9 mouse cellular contexts compared by ENCODE assay signal in the genomic region with DNA sequence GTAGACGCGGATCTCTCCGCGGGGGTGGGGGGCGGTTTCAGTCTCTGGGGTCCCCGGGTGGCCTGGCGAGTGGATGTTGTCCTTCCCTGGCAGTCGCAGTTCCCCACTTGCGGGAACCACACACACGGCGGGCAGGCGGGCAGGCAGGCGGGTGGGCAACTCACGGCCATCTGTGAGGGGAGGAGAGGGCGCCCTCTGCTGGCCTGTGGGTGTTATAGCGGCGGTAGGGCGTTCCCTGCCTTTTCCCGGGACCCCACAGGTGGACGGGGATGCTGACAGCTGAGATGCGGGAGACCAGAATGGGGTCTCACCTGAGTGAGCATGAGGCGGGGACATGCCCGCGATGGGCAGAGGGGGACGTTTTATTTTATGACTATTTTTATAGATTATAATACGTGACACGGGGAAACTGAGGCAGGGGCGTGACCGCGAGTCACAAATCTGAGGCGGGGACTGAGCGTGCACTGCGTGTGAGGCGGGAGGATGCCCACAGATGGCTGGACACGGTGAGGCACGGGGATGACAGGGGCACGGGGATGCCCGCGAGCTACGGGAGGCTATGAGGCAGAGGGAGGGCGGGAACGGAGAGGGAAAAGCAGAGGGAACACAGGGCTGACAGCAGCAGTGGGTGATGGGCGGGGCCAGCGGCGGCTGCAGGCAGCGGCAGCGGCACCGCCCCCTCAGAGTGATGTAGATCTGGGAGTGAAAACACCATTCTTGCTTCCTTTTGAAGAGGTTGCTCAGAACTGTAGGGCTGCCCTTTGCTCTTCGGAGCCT.
A peak's percentile ranks its signal among the peaks of the same experiment; 100 is the strongest.
DNase-seq lines count a peak whose midpoint lies in the region; ATAC-seq lines count a peak whose summit lies in the region.
"Had no signal": no experiment of that assay in that cellular context is flagged by ENCODE, and none has a peak within 500 bp of the region (broad histone marks: within the 10 kb centered on the region; RNA-seq: fewer than 3 reads in every experiment).

No protein-coding gene starts in this region.

- H3K9me3 ChIP-seq in intestine, embryonic 15.5 days = no peaks in the 10 kb centered on the region
- H3K9me3 ChIP-seq in limb, embryonic 10.5 days (replicated peaks) = no peaks in the 10 kb centered on the region
- H3K9me3 ChIP-seq in midbrain, embryonic 11.5 days (ENCODE audit: control insufficient read depth, low read length) = peaks cover 4% of the 10 kb centered on the region; the same call in 1 of the 2 replicates
- H3K9me3 ChIP-seq in stomach, embryonic 16.5 days (replicated peaks; ENCODE audit: control insufficient read depth, low read length) = no peaks in the 10 kb centered on the region

- H3K27me3 ChIP-seq in intestine, embryonic 15.5 days (replicated peaks) = no peaks in the 10 kb centered on the region
- H3K27me3 ChIP-seq in limb, embryonic 10.5 days (ENCODE audit: low read depth, poor library complexity, severe bottlenecking) = no peaks in the 10 kb centered on the region
- no peaks in the 10 kb centered on the region for H3K27me3 ChIP-seq in midbrain, embryonic 11.5 days (ENCODE audit: control insufficient read depth, insufficient read depth, low read length)
- no peaks in the 10 kb centered on the region for H3K27me3 ChIP-seq in stomach, embryonic 16.5 days (ENCODE audit: control insufficient read depth, insufficient read depth, low read length)

- DNase-seq in layer of hippocampus, adult 11-12 months (ENCODE audit: low spot score) = peak; percentile 33
- no peak for DNase-seq in layer of hippocampus, adult 9-10 months (ENCODE audit: low spot score)
- peak; percentile 79 to 85 for DNase-seq in cerebellum, postnatal 14 days
- DNase-seq in frontal cortex, postnatal 36 days (ENCODE audit: low spot score in 2 of 2) = peak; percentile 51 to 60
- peak; percentile 88 for DNase-seq in limb, embryonic 10.5 days (ENCODE audit: low spot score)
- peak; percentile 94 for DNase-seq in midbrain, embryonic 11.5 days (ENCODE audit: low spot score, missing footprints)

- H3K4me2 ChIP-seq in intestine, embryonic 15.5 days (replicated peaks) = peak overlapping the region; percentile 86
- peak overlapping the region; percentile 76 for H3K4me2 ChIP-seq in midbrain, embryonic 11.5 days
- H3K4me2 ChIP-seq in stomach, embryonic 16.5 days (ENCODE audit: low read depth, low read length) = peak overlapping the region; percentile 73

- H3K4me3 ChIP-seq in intestine, embryonic 15.5 days (replicated peaks) = peak overlapping the region; percentile 41
- H3K4me3 ChIP-seq in limb, embryonic 10.5 days = peak overlapping the region; percentile 56
- H3K4me3 ChIP-seq in midbrain, embryonic 11.5 days (ENCODE audit: low read depth, low read length) = peak overlapping the region; percentile 39
- peak overlapping the region; percentile 44 for H3K4me3 ChIP-seq in stomach, embryonic 16.5 days (replicated peaks; ENCODE audit: low read length)

- H3K36me3 ChIP-seq in intestine, embryonic 15.5 days = no peaks in the 10 kb centered on the region
- no peaks in the 10 kb centered on the region for H3K36me3 ChIP-seq in limb, embryonic 10.5 days
- no peaks in the 10 kb centered on the region for H3K36me3 ChIP-seq in midbrain, embryonic 11.5 days (ENCODE audit: control insufficient read depth, insufficient read depth, low read length)
- H3K36me3 ChIP-seq in stomach, embryonic 16.5 days (ENCODE audit: control insufficient read depth, insufficient read depth, low read length) = no peaks in the 10 kb centered on the region
- H3K36me3 ChIP-seq: G1E had no signal

- peaks cover 9% of the 10 kb centered on the region; the same call in 1 of the 2 replicates for H3K4me1 ChIP-seq in intestine, embryonic 15.5 days (replicated peaks)
- H3K4me1 ChIP-seq in limb, embryonic 10.5 days = peaks cover 8% of the 10 kb centered on the region
- H3K4me1 ChIP-seq in midbrain, embryonic 11.5 days (ENCODE audit: control insufficient read depth, insufficient read depth, low read length) = no peaks in the 10 kb centered on the region
- peaks cover 7% of the 10 kb centered on the region; the same call in 1 of the 2 replicates for H3K4me1 ChIP-seq in stomach, embryonic 16.5 days (ENCODE audit: control insufficient read depth, insufficient read depth, low read length)

- ATAC-seq in intestine, embryonic 15.5 days = peak; percentile 90
- ATAC-seq in midbrain, embryonic 11.5 days (ENCODE audit: low FRiP score) = peak; percentile 91
- peak; percentile 78; the same call in 1 of the 2 replicates for ATAC-seq in stomach, embryonic 16.5 days (ENCODE audit: insufficient read depth, low FRiP score)

- H3K27ac ChIP-seq in intestine, embryonic 15.5 days = no peak overlapping the region
- H3K27ac ChIP-seq in limb, embryonic 10.5 days = 0 out of 2 replicates have a peak overlapping the region, but pooled peaks have one; percentile 50
- no peak overlapping the region for H3K27ac ChIP-seq in midbrain, embryonic 11.5 days (ENCODE audit: low read depth, low read length)
- H3K27ac ChIP-seq in stomach, embryonic 16.5 days (ENCODE audit: low read length) = no peak overlapping the region

- H3K9ac ChIP-seq in intestine, embryonic 15.5 days = peak overlapping the region; percentile 44
- H3K9ac ChIP-seq in midbrain, embryonic 11.5 days (ENCODE audit: low read length) = peak overlapping the region; percentile 36; the same call in 1 of the 2 replicates
- peak overlapping the region; percentile 67 for H3K9ac ChIP-seq in stomach, embryonic 16.5 days (ENCODE audit: low read length)

- 2% methylated on average over 45 of the region's 49 CpGs for WGBS in intestine, embryonic 15.5 days
- 3% methylated on average over 47 of the region's 49 CpGs for WGBS in limb, embryonic 10.5 days
- 2% methylated on average over 49 of the region's 49 CpGs for WGBS in midbrain, embryonic 11.5 days
- 3% methylated on average over 49 of the region's 49 CpGs for WGBS in stomach, embryonic 16.5 days
